Mouse (Mus musculus) c-Kit-positive CD71-positive TER-119-positive erythroid progenitor cells, embryonic 14.5 days (primary cell): ENCODE data around the gene Olfr516.
A peak's percentile ranks its signal among the peaks of the same experiment; 100 is the strongest.

Experiments used
- DNase-seq: peaks from one replicate; pipeline ENCODE4 v3.0.0-alpha.2; 2013; ENCODE audit warnings: low spot score

Gene Olfr516

DNA sequence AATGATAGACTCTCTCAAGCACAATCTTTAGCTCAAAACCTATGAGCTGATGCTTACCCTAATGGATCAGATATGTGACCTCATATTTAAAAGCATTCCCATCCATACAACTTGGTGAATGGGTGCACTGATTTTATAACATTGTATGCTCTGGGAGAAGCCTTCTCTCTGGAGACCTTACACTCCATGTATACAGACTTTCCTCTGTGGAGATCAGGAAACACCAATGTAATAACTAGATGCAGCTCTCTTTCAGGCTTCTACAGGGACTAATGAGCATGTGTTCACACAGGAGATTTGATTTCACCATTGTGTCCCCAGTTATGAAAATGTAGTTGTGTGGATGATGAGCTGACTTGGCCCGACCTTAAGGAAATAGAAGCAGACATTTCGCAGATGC lies at the start of gene Olfr516:
TSS of gene Olfr516 (minus strand) at position 101 of the 400 bp plus-strand sequence.
- no peak for DNase-seq

DNA sequence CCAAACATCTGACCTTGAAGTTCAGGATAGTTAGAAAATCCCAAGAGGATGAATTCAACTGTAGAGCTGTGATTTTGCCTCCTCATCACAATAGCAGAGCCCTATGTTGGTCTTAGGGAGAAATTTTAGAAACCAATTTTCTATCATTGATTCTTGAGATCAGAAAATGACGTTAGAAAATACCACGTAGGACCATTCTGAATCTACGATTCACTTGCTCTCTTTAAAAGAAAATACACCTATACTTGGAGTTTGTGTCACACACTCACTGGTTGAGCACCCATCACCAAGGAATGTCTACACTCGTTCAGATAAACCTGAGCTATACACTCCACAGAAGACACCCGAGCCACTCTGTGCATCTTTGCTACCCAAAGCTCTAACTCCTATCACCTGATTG lies 44.0 kb upstream of the Olfr516 start, which contains the start of gene Olfr519:
TSS of gene Olfr519 (minus strand) at position 101 of the 400 bp plus-strand sequence.
- no peak for DNase-seq

DNA sequence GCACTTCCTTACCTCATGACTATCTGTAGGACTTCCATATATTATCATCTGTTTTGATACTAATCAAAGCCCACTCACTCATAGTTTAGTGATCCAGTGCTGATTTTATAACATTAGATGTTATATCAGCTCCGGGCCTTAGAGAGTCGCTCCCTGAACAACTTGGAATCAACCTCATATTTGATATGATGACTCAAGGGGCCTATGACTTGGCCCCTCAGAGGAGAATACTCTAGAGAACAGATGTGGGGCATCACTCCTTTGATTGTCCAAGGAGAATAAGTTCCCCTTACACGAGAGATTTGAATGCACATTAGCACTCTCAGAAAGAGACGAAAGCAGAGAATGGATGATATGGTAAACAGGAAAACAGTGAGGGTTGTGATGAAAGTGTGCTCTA lies 34.6 kb upstream of the Olfr516 start, which contains the start of gene Olfr518:
TSS of gene Olfr518 (minus strand) at position 101 of the 400 bp plus-strand sequence.
- no peak for DNase-seq

- no peak for DNase-seq
These were observed 21.9 kb upstream of the Olfr516 start, which contains the start of gene Olfr517 for GRCm38 (mm10) chr7:108872279-108872678. Gene Olfr517, minus strand, starts transcription at chr7:108872379.

GRCm38 (mm10) chr7:108825897-108826296 lies 24.4 kb downstream of the Olfr516 start, which contains the start of gene Olfr514:
Gene Olfr514, minus strand, starts transcription at chr7:108825997.
- DNase-seq = no peak

DNA sequence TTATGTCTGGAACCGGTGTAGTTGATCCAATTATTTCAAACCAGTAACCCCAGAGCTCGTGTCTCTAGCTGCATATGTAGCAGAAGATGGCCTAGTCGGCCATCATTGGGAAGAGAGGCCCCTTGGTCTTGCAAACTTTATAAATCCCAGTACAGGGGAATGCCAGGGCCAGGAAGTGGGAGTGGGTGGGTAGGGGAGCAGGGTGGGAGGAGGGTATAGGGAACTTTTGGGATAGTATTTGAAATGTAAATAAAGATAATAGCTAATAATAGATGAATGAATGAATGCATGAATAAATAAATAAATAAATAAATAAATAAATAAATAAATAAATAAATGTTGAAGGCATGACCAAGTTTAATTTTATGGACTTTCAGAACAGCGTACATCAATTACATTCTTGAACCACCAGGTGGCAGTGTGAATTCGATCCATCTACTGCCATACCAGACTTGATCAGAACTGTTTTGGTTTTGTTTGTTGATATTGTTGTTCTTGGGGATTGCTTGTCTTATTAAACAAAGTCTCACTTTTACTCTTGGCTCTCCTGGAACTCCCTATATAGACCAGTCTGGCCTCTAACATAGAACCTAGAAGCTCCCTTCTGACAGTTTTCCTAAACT lies 35.6 kb downstream of the Olfr516 start:
- peak; percentile 11 for DNase-seq

- no peak for DNase-seq
These were observed 53.0 kb downstream of the Olfr516 start for GRCm38 (mm10) chr7:108797205-108797933.
